Mouse (Mus musculus): ENCODE measurements around the gene Otogl. TPM values are rescaled to one million over a fixed set of nuclear protein-coding genes. Genes with fewer than 3 reads are reported as not detected.

Otogl gene
- polyA plus RNA-seq, 1 experiment from 2014 or later = 0.07 TPM

DNA sequence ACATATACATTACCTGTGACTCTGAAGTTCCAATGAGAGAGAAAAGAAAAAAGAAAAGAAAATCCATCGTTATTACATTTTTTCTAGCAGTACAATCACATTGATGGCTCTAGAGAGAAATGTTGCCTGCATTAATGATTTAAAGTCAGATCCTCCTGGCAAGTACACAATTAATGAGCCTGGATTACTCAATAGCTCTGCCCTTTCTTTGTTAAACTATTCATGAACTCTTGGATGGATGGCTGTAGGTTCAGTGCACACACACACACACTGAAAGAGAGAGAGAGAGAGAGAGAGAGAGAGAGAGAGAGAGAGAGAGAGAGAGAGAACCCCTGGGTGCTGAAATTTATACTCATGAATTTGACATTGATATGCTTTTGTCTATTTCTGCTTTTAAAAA lies 192.1 kb downstream of the Otogl start, which contains the start of gene Ptprq:
Gene Ptprq, minus strand, starts transcription at position 246 of the 400 bp plus-strand sequence.
- Histone ChIP-seq H3K27ac (replicated peaks; ENCODE audit: low read depth, low read length) (no peak within 1 kb of the TSS), H3K9ac (replicated peaks; ENCODE audit: low read length) (no peak within 1 kb of the TSS), H3K27me3 (ENCODE audit: control insufficient read depth, insufficient read depth, low read length) (no peaks in the 10 kb centered on the region), H3K4me2 (ENCODE audit: low read length) (no peak within 1 kb of the TSS), H3K4me1 (ENCODE audit: control insufficient read depth, insufficient read depth, low read length) (no peaks in the 10 kb centered on the region), H3K9me3 (ENCODE audit: control insufficient read depth, low read length) (no peaks in the 10 kb centered on the region), H3K4me3 (replicated peaks; ENCODE audit: low read depth, low read length) (no peak within 1 kb of the TSS), H3K36me3 (ENCODE audit: control insufficient read depth, insufficient read depth, low read length) (no peaks in the 10 kb centered on the region)
- no peak for DNase-seq
- 54% methylated on average over 1 of the region's 1 CpGs for WGBS
- ATAC-seq (ENCODE audit: low FRiP score, low TSS enrichment) = no peak

Other genes with a start within 250 kb of the Otogl start
- gene Ptprq, start 192.1 kb downstream of the Otogl start, polyA plus RNA-seq (2014; fragmentation: Nextera tagmentation; extraction: Ambion mirVana) = 0.38 and 0.43 TPM in 2 replicates